Comparison of ENCODE assay signal across 9 mouse cellular contexts in the genomic region with DNA sequence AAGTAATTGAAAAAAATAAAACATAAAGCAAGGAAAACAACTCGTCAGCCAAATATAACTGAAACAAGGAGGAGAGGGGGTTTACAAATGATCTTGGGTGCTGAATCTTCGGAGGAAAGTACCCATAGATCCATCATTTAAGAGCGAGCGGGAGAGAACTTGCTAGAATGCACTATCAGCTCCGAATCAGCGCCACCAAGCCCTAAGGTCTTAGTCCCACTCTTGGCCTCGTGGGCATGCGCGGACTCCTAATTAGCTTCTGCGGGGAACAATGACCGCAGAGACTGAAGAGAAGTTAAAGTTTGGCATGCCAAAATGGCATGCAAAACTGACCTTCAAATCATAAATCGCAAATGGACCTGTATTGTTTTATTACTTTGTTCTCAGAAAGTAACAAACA. TPM values are rescaled to one million over a fixed set of nuclear protein-coding genes. Genes with fewer than 3 reads are reported as not detected.
A peak's percentile ranks its signal among the peaks of the same experiment; 100 is the strongest.
DNase-seq lines count a peak whose midpoint lies in the region; ATAC-seq and TF ChIP-seq lines count a peak whose summit lies in the region.
"Had no signal": no experiment of that assay in that cellular context is flagged by ENCODE, and none has a peak within 500 bp of the region (broad histone marks: within the 10 kb centered on the region; RNA-seq: fewer than 3 reads in every experiment).

No protein-coding gene starts in this region.

- no peak overlapping the region; the same call in 1 of the 2 replicates for H3K9ac ChIP-seq in lung, embryonic 14.5 days
- H3K9ac ChIP-seq in embryonic facial prominence, embryonic 12.5 days = no peak overlapping the region
- no peak overlapping the region for H3K9ac ChIP-seq in intestine, embryonic 14.5 days (ENCODE audit: low read length)

- 0 out of 2 replicates have a peak overlapping the region, but pooled peaks have one; percentile 8 for H3K27ac ChIP-seq in lung, embryonic 14.5 days (ENCODE audit: low read depth)
- H3K27ac ChIP-seq in embryonic facial prominence, embryonic 12.5 days = no peak overlapping the region
- H3K27ac ChIP-seq in intestine, embryonic 14.5 days (ENCODE audit: low read depth) = no peak overlapping the region
- 0 out of 2 replicates have a peak overlapping the region, but pooled peaks have one; percentile 18 for H3K27ac ChIP-seq in small intestine, adult 2 months (ENCODE audit: insufficient read depth, low read depth, low read length)

- no peak for TF ChIP-seq POLR2A in small intestine, adult 2 months (IDR thresholded peaks at IDR 0.05; ENCODE audit: low read depth, low read length)

- no peak for TF ChIP-seq CTCF in lung, embryonic 14.5 days (IDR thresholded peaks at IDR 0.05; ENCODE audit: low read depth)
- TF ChIP-seq CTCF in small intestine, adult 2 months (IDR thresholded peaks at IDR 0.05; ENCODE audit: extremely low read depth, insufficient read length, insufficient replicate concordance, low read depth, low read length) = no peak

- DNase-seq in lung, embryonic 14.5 days = peak; percentile 29
- no peak for DNase-seq in lung, postnatal 4 days
- no peak for DNase-seq in intestine, embryonic 14.5 days (ENCODE audit: low spot score)
- no peak for DNase-seq in cerebellum, adult 11-12 months
- no peak for DNase-seq in adipocyte (ENCODE audit: low spot score)
- DNase-seq in adrenal gland, adult (ENCODE audit: inconsistent age in 2 of 2, low spot score in 1 of 2) = no peak
- DNase-seq: gastrocnemius, postnatal 14 days had no signal

- peak overlapping the region; percentile 53 for H3K4me3 ChIP-seq in lung, embryonic 14.5 days (ENCODE audit: low read depth, low read length)
- peak overlapping the region; percentile 58; the same call in 1 of the 2 replicates for H3K4me3 ChIP-seq in embryonic facial prominence, embryonic 12.5 days
- H3K4me3 ChIP-seq in intestine, embryonic 14.5 days (ENCODE audit: low read depth, low read length) = peak overlapping the region; percentile 70
- H3K4me3 ChIP-seq in small intestine, adult 2 months (ENCODE audit: low read depth, low read length) = peak overlapping the region; percentile 52

- H3K36me3 ChIP-seq in lung, embryonic 14.5 days (ENCODE audit: insufficient read depth) = no peaks in the 10 kb centered on the region
- H3K36me3 ChIP-seq in embryonic facial prominence, embryonic 12.5 days = no peaks in the 10 kb centered on the region
- H3K36me3 ChIP-seq in intestine, embryonic 14.5 days (ENCODE audit: control insufficient read depth, insufficient read depth, low read length) = no peaks in the 10 kb centered on the region
- H3K36me3 ChIP-seq in small intestine, adult 2 months (ENCODE audit: control insufficient read depth, insufficient read depth, low read length) = no peaks in the 10 kb centered on the region

- no peak for ATAC-seq in lung, embryonic 14.5 days (ENCODE audit: insufficient read depth)
- ATAC-seq in embryonic facial prominence, embryonic 12.5 days (ENCODE audit: insufficient number of reproducible peaks, insufficient read depth, low FRiP score, low TSS enrichment) = no peak
- no peak for ATAC-seq in intestine, embryonic 14.5 days (replicated peaks; ENCODE audit: low FRiP score, low TSS enrichment, low read depth)

- H3K4me1 ChIP-seq in lung, embryonic 14.5 days (ENCODE audit: insufficient read depth) = peaks cover 9% of the 10 kb centered on the region; the same call in 1 of the 2 replicates
- H3K4me1 ChIP-seq in embryonic facial prominence, embryonic 12.5 days = peaks cover 16% of the 10 kb centered on the region; the same call in 1 of the 2 replicates
- H3K4me1 ChIP-seq in intestine, embryonic 14.5 days (replicated peaks; ENCODE audit: control insufficient read depth, insufficient read depth, low read length) = peaks cover 4% of the 10 kb centered on the region; the same call in 1 of the 2 replicates
- peaks cover 15% of the 10 kb centered on the region for H3K4me1 ChIP-seq in small intestine, adult 2 months (ENCODE audit: control insufficient read depth, insufficient read depth, insufficient read length, low read length)

- 46% methylated on average over 12 of the region's 12 CpGs for WGBS in lung, embryonic 14.5 days
- 43% methylated on average over 12 of the region's 12 CpGs for WGBS in embryonic facial prominence, embryonic 12.5 days
- WGBS in intestine, embryonic 14.5 days = 56% methylated on average over 12 of the region's 12 CpGs
- WGBS in small intestine, adult 2 months = 28% methylated on average over 12 of the region's 12 CpGs

- peaks cover 23% of the 10 kb centered on the region for H3K27me3 ChIP-seq in lung, embryonic 14.5 days (ENCODE audit: insufficient read depth, low read length)
- H3K27me3 ChIP-seq in embryonic facial prominence, embryonic 12.5 days = peaks cover 4% of the 10 kb centered on the region; the same call in 1 of the 2 replicates
- H3K27me3 ChIP-seq in intestine, embryonic 14.5 days (replicated peaks; ENCODE audit: control insufficient read depth, insufficient read depth, low read length) = 0 out of 2 replicates have a peak, but pooled peaks cover 9% of the 10 kb centered on the region
- no peaks in the 10 kb centered on the region for H3K27me3 ChIP-seq in small intestine, adult 2 months (ENCODE audit: control insufficient read depth, insufficient read depth, low read length)

- H3K4me2 ChIP-seq in lung, embryonic 14.5 days = peak overlapping the region; percentile 99
- H3K4me2 ChIP-seq in embryonic facial prominence, embryonic 12.5 days (replicated peaks) = peak overlapping the region; percentile 99
- H3K4me2 ChIP-seq in intestine, embryonic 14.5 days (ENCODE audit: low read length) = peak overlapping the region; percentile 100

- no peaks in the 10 kb centered on the region for H3K9me3 ChIP-seq in lung, embryonic 14.5 days (ENCODE audit: low read depth, low read length)
- no peaks in the 10 kb centered on the region for H3K9me3 ChIP-seq in embryonic facial prominence, embryonic 12.5 days
- H3K9me3 ChIP-seq in intestine, embryonic 14.5 days (ENCODE audit: control insufficient read depth, low read length) = no peaks in the 10 kb centered on the region

RNA-seq across cellular contexts. Expression of gene Vgll4, which starts 2.2 kb away (rescaled TPM):
- polyA plus RNA-seq in lung, embryonic 14.5 days (2014; fragmentation: Nextera tagmentation; extraction: Ambion mirVana) = 101 and 111 TPM in 2 replicates
- 135 and 136 TPM in 2 replicates for polyA plus RNA-seq in embryonic facial prominence, embryonic 12.5 days (2016; fragmentation: Nextera tagmentation; extraction: Ambion mirVana)
- 72.0 and 82.9 TPM in 2 replicates for polyA plus RNA-seq in intestine, embryonic 14.5 days (2014; fragmentation: Nextera tagmentation; extraction: Ambion mirVana)
- 35.8 and 48.1 TPM in 2 replicates for polyA plus RNA-seq in small intestine, adult 2 months (2012; rRNA removed)

Comparison
In these comparisons a context has a peak if more than half of its experiments do, and no peak if none do; other contexts are left out.
1. H3K27ac ChIP-seq: peak in lung, embryonic 14.5 days (single experiment) and small intestine, adult 2 months (single experiment); none in embryonic facial prominence, embryonic 12.5 days (single experiment) and intestine, embryonic 14.5 days (single experiment).
2. Peak in every context shown above with its lines, with median percentiles within 50 percentile points of each other: H3K4me2 ChIP-seq and H3K4me3 ChIP-seq.